Mouse (Mus musculus): ENCODE results near the gene Vps18. TPM values are rescaled to one million over a fixed set of nuclear protein-coding genes. Genes with fewer than 3 reads are reported as not detected.

The Vps18 gene
- polyA plus RNA-seq, 1 experiment from 2014 or later: 16.4 TPM

DNA sequence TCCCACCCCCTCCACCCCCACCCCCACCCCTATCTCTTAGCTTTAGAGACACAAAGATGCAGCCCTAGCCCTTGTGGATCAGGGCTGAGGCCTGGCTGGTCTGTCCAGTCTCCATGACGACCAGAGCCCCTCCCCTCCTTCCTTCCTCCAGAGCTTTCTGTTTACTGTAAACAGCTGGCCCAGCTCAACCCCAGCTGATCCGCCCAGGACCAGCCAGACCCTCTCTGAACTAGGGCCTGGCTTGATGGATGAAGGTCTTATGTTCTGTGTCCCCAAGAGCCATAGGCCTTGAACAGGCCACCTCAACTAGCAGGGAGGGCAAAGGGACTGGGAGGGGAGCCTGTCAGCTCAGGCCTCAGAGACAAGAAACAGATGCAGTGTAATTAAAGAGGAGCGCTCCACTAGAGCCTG, 16.3 kb downstream of the Vps18 start:
- WGBS: 16% methylated on average over 3 of the region's 3 CpGs
- H3K27me3 ChIP-seq (replicated peaks): no peaks in the 10 kb centered on the region
- no peak overlapping the region for H3K9ac ChIP-seq
- ATAC-seq (ENCODE audit: insufficient read depth, low FRiP score, low read depth): peak; percentile 71
- H3K9me3 ChIP-seq: no peaks in the 10 kb centered on the region
- peaks cover 24% of the 10 kb centered on the region for H3K4me1 ChIP-seq
- H3K4me2 ChIP-seq: no peak overlapping the region
- H3K36me3 ChIP-seq: no peaks in the 10 kb centered on the region
- H3K27ac ChIP-seq: peak overlapping the region; percentile 26; the same call in 1 of the 2 replicates
- no peak overlapping the region for H3K4me3 ChIP-seq (replicated peaks)

DNA sequence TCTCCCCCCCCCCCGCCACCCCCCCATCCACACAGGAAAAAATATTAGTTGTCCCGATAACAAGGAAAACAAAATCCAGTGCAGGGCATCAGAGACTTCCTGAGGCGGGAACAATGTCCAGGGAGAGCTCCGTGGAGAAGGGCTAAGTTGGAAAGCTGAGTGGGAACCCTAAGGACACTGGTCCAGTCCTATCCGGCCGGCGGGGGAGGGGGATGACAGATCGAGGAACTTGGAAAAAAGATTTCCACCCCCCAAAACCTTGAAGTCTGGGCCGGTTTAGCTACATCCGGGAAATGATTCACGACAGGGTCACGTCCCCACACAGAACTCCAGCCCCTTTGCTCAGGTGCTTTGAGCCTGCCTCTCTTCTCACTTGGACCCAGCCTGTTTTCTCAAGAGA, 23.0 kb downstream of the Vps18 start:
- peak; percentile 25; the same call in 1 of the 2 replicates for ATAC-seq (ENCODE audit: insufficient read depth, low FRiP score, low read depth)
- Histone ChIP-seq H3K4me2 (no peak overlapping the region), H3K9ac (no peak overlapping the region), H3K4me3 (replicated peaks) (no peak overlapping the region), H3K9me3 (no peaks in the 10 kb centered on the region), H3K4me1 (0 out of 2 replicates have a peak, but pooled peaks cover 4% of the 10 kb centered on the region), H3K36me3 (no peaks in the 10 kb centered on the region), H3K27me3 (replicated peaks) (no peaks in the 10 kb centered on the region), H3K27ac (no peak overlapping the region)
- WGBS: 34% methylated on average over 12 of the region's 12 CpGs

DNA sequence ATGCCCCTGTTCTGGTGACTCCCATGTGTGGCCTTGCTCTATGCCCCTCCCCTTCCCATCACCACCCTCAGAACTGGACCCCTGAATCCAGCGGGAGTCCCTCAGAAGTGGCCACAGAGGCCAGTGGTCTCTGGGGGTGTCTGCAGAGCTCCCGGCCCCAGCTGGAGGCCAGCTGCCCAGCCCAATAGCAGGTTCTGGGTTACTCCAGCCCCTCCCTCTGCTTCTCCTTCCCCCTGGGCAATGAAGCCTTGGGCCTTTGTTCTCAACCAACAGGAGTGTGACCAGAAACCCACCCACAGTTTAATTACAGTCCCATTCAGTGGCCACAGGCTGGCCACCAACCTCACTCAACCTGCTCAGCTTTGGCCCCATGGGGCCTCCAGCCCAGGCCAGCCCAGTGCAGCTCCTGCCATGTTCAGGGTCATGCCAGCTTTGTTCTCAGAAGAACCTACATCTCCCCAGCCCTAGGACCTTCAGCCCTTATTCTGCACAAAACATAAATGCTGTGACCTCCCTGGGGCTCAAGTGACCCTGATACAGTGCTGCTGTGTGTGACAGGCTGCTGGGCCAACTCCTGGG, 23.9 kb downstream of the Vps18 start:
- Histone ChIP-seq H3K27me3 (replicated peaks) (no peaks in the 10 kb centered on the region), H3K9me3 (no peaks in the 10 kb centered on the region), H3K4me3 (replicated peaks) (no peak overlapping the region), H3K4me1 (0 out of 2 replicates have a peak, but pooled peaks cover 4% of the 10 kb centered on the region), H3K9ac (no peak overlapping the region), H3K27ac (no peak overlapping the region), H3K36me3 (no peaks in the 10 kb centered on the region), H3K4me2 (no peak overlapping the region)
- ATAC-seq (ENCODE audit: insufficient read depth, low FRiP score, low read depth): no peak
- 58% methylated on average over 2 of the region's 2 CpGs for WGBS

DNA sequence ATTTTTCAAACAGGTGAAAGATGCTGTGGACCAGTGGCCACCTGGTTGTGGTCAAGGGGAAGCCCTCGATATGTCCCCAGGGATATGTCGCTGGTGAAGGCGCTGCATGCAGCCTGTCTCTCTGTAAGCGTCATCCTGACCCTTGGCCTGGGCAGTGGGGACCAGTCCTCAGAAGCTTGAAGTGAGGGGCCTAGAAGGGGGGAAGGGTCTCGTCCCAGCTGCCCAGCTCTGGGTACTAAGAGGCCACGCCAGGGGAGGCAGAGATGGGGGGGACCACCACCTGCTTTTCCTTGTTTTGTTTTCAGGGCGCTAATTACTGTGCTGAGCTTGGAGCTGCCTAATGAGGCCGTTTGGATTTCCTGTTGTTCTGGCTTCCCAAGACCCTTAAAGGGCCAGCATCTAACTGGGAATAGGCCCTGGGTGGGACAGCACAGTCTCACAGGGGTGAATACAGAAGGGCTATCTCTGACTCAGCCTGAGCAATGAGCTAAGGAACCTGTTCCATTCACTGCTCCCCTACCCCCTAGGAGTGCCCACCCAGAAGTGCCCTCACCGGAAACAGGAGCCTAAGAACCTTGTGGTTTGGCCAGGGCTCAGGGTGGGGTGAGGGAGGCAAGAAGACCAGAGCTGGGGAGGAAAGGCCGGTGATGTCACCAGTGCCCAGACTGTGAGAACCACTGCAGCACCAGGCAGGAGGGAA, 25.4 kb downstream of the Vps18 start:
- Histone ChIP-seq H3K4me3 (replicated peaks) (no peak overlapping the region), H3K4me2 (no peak overlapping the region), H3K27ac (no peak overlapping the region), H3K27me3 (replicated peaks) (no peaks in the 10 kb centered on the region), H3K4me1 (0 out of 2 replicates have a peak, but pooled peaks cover 10% of the 10 kb centered on the region), H3K9ac (no peak overlapping the region), H3K36me3 (no peaks in the 10 kb centered on the region), H3K9me3 (no peaks in the 10 kb centered on the region)
- ATAC-seq (ENCODE audit: insufficient read depth, low FRiP score, low read depth): no peak
- WGBS: 43% methylated on average over 10 of the region's 10 CpGs

DNA sequence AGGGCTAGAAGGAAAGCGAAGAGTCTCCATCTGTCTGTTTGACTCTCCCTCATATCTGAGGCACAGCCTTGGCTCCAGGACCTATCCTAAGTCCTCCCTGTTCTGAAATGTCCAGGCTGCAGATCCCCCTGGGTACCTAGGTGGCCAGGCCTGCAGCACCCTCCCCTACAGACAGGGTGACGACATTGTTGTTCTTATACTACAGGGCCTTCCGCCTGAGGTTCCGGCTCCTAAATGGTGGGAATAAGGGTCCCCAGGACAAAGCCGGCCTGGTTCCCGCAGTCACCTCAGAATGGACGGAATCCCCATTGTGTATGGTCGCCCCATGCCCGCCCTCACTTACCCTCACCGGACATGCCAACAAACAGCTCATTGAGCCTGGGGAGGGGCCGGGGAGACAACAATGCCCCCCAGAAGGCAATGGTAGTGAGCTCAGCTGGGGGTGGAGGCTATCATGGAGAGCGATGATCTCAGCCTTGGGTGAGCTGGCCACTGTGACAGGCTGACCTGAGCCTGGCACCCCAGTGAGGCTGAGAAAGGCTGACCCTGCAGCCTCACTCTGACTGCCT, 26.3 kb downstream of the Vps18 start:
- H3K9ac ChIP-seq: no peak overlapping the region
- H3K4me1 ChIP-seq: 0 out of 2 replicates have a peak, but pooled peaks cover 10% of the 10 kb centered on the region
- H3K4me2 ChIP-seq: no peak overlapping the region
- H3K9me3 ChIP-seq: no peaks in the 10 kb centered on the region
- no peak overlapping the region for H3K27ac ChIP-seq
- H3K4me3 ChIP-seq (replicated peaks): no peak overlapping the region
- no peaks in the 10 kb centered on the region for H3K36me3 ChIP-seq
- H3K27me3 ChIP-seq (replicated peaks): no peaks in the 10 kb centered on the region
- WGBS: 76% methylated on average over 12 of the region's 12 CpGs
- ATAC-seq (ENCODE audit: insufficient read depth, low FRiP score, low read depth): no peak

DNA sequence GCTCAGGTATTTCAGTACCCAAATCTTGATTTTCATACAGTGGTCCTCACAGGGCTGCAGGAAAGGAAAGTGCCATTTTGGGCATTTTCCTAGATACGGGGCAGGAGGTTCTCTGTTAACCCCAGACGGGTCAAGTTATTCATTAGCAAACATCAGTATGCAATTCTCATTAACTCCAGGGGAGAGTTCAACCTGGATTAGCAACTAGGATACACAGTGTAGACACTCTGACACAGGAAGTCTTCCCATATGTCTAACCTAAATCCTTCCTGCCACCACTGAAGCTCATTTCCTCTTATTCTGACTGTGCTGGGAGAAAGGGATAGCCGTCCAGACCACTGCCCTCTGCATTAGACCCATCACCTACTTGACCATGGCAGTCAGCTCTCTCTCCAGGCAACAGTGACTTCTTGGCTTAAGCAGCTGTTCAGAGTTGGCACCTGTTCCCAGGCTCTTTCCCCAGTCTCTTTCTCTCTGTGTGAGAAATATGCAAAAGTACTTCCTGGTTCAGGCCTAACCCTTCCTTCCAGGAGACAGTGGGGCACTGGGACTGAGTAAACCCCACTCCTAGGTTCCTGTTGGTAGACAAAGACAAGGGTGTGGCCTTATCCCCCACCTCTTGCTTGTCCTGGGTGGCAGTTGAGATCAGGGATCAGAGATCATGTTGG, 29.6 kb downstream of the Vps18 start:
- 59% methylated on average over 3 of the region's 3 CpGs for WGBS
- Histone ChIP-seq H3K36me3 (no peaks in the 10 kb centered on the region), H3K4me2 (no peak overlapping the region), H3K4me3 (replicated peaks) (no peak overlapping the region), H3K9me3 (no peaks in the 10 kb centered on the region), H3K9ac (no peak overlapping the region), H3K4me1 (peaks cover 30% of the 10 kb centered on the region), H3K27me3 (replicated peaks) (peaks cover 29% of the 10 kb centered on the region), H3K27ac (peak overlapping the region; percentile 72)
- ATAC-seq (ENCODE audit: insufficient read depth, low FRiP score, low read depth): peak; percentile 45; the same call in 1 of the 2 replicates

DNA sequence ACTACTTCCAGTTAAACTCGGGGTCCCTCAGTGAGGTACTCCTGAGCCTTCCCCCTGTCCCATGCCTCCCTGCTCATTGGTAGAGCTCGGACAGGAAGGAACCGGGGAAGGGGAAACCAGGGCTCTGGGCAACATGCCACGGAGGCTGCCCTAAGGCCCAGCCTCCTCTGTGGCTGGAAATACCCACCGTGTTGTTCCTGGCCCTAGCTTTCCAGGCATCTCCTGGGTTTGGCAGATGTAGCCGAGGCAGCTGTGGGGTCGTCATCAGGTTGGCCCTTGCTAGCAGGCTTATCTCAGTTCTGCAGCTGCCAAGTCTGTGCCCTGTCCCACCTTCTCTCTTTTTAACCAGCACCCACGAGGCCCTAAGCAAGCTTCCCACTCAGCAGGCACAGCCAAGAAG, 32.0 kb downstream of the Vps18 start:
- Histone ChIP-seq H3K27me3 (replicated peaks) (peaks cover 49% of the 10 kb centered on the region), H3K9me3 (no peaks in the 10 kb centered on the region)
- WGBS: 67% methylated on average over 8 of the region's 8 CpGs

DNA sequence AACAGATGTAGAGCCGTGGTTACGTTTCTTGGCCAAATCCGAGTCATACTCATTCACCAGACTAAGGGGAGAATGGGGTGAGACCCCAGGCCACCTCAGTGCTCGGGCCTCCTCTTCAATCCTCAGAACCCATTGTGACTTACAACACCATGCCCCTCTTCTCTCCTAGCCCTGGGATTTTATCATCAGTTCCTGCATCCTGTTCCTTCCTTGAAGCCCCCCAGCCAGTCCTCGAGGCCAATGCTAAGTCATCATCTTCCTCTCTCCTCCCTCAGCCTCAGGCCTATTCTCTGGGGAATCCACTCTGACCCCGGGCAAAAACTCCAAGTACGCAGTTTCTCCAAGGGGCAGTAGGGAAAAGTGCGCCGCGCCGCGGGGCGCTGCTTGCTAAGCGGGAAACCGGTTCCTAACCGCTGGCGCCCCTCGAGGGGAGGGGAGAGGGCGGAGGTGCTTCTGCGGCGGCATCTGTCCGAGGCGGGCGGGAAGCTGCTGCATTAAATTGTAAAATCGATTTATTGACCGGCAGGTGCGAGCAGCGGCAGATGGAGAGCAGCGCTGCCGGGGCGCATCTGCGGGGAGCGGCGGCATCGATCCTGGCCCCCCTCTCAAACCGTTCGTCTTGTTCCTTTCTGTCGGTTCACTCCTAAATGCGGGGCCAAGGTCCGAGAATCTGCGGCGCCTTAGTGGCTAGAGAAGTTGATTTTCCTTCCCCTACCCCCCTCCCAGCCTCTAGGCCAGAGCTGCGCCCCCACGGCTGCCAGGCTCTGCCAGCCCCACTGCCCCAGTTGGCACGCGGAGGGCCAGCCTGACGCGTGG, 33.4 kb downstream of the Vps18 start:
- Histone ChIP-seq H3K36me3 (no peaks in the 10 kb centered on the region), H3K9me3 (no peaks in the 10 kb centered on the region), H3K4me3 (replicated peaks) (peak overlapping the region; percentile 36), H3K4me1 (peaks cover 63% of the 10 kb centered on the region), H3K9ac (peak overlapping the region; percentile 30; the same call in 1 of the 2 replicates), H3K27ac (no peak overlapping the region), H3K4me2 (peak overlapping the region; percentile 80), H3K27me3 (replicated peaks) (peaks cover 63% of the 10 kb centered on the region)
- 6% methylated on average over 48 of the region's 48 CpGs for WGBS
- no peak for ATAC-seq (ENCODE audit: insufficient read depth, low FRiP score, low read depth)

More for the DNA sequence above, 32.0 kb downstream of the Vps18 start:
- H3K4me2 ChIP-seq: no peak overlapping the region
- H3K36me3 ChIP-seq: no peaks in the 10 kb centered on the region
- ATAC-seq (ENCODE audit: insufficient read depth, low FRiP score, low read depth): no peak
- H3K4me3 ChIP-seq (replicated peaks): no peak overlapping the region
- H3K9ac ChIP-seq: no peak overlapping the region
- H3K27ac ChIP-seq: no peak overlapping the region
- H3K4me1 ChIP-seq: peaks cover 49% of the 10 kb centered on the region

DNA sequence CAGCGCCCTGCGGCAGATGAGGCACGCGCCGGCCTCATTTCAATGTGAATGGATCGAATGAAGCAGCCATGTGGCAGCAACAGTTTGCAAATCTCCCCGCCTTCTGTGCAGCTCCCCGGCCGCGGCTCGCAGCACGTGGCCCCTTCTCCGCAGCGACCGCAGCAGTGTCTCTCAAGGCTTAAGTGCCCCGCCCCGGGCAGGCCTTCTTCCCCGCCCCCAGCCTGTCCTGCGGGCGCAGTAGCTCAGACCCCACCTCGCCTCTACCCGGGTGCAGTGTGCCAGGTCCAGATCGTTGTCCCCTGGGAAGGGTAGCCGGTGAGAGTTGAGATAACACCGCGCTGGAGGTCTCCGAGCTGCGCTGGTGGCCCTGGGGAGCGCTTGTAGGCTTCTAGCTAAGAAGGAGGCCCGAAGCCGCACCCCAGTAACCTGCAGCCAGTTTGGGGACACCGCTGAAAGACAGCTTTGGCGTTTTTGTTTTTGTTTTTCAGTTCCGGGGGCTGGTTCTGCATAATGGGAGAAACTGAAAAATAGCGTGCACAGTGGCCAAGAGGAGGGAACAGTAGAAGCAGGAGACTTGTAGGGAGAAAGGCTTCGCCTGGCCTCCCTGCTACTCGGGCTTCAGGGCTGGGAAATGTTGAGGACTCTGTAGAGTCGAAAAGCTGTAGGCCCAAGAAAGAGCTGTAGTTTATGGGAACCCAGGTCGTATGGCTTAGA, 34.2 kb downstream of the Vps18 start:
- 14% methylated on average over 39 of the region's 39 CpGs for whole genome bisulfite sequencing
- Histone ChIP-seq H3K9me3 (no peaks in the 10 kb centered on the region), H3K4me2 (peak overlapping the region; percentile 80), H3K27ac (no peak overlapping the region), H3K4me3 (replicated peaks) (peak overlapping the region; percentile 36), H3K36me3 (no peaks in the 10 kb centered on the region), H3K9ac (peak overlapping the region; percentile 30; the same call in 1 of the 2 replicates), H3K27me3 (replicated peaks) (peaks cover 66% of the 10 kb centered on the region), H3K4me1 (peaks cover 67% of the 10 kb centered on the region)
- no peak; the same call in 1 of the 2 replicates for ATAC-seq (ENCODE audit: insufficient read depth, low FRiP score, low read depth)

DNA sequence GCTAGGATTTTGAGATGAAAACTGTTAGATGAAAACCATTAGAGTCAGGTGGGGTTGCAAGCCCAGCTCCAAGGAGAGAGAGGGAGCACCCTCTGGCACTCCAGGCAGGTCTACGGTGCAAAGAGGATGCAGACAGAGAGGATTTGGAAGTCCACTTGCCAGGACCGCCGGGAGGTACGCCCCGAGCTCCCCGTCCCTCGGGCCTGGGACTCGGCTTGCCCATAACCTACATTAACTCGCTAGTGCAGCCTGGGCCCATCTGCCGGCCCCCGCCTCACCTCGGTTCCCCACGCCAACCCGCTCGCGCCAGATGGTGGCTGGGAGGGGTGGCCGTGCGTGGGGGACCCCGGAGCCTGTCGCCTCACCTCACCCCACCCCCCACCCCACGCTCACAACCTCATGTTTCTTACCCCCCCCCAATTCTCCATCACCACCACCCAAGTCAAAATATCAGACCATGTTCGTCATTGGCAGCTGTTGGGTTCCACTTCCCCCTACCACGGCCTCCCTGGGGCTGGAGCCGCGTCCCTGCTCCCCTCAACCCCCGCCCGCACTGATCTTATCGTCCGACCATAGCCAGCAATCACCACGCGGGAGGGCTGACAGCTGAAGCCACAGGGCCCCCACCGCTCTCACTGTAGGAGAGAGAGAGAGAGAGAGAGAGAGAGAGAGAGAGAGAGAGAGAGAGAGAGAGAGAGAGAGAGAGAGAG, 35.5 kb downstream of the Vps18 start:
- 12% methylated on average over 32 of the region's 32 CpGs for WGBS
- no peak overlapping the region for H3K9ac ChIP-seq
- ATAC-seq (ENCODE audit: insufficient read depth, low FRiP score, low read depth): no peak
- H3K36me3 ChIP-seq: no peaks in the 10 kb centered on the region
- H3K4me1 ChIP-seq: peaks cover 61% of the 10 kb centered on the region
- H3K9me3 ChIP-seq: no peaks in the 10 kb centered on the region
- H3K4me3 ChIP-seq (replicated peaks): peak overlapping the region; percentile 52
- H3K27me3 ChIP-seq (replicated peaks): peaks cover 78% of the 10 kb centered on the region
- peak overlapping the region; percentile 96 for H3K4me2 ChIP-seq
- no peak overlapping the region for H3K27ac ChIP-seq
